Mouse (Mus musculus) liver, postnatal 0 days (tissue): ENCODE results near the gene Dlk2.

Experiments
- CTCF ChIP-seq: sonication (generic); IDR thresholded peaks from 2 replicates; pipeline ENCODE4 v1.5.1; 2016; ENCODE audit warnings: antibody characterized with exemption, low read depth
- EP300 ChIP-seq: IDR thresholded peaks from 2 replicates; pipeline ENCODE4 v1.6.1; 2016; ENCODE audit warnings: antibody characterized with exemption, low read depth, mild to moderate bottlenecking

DNA sequence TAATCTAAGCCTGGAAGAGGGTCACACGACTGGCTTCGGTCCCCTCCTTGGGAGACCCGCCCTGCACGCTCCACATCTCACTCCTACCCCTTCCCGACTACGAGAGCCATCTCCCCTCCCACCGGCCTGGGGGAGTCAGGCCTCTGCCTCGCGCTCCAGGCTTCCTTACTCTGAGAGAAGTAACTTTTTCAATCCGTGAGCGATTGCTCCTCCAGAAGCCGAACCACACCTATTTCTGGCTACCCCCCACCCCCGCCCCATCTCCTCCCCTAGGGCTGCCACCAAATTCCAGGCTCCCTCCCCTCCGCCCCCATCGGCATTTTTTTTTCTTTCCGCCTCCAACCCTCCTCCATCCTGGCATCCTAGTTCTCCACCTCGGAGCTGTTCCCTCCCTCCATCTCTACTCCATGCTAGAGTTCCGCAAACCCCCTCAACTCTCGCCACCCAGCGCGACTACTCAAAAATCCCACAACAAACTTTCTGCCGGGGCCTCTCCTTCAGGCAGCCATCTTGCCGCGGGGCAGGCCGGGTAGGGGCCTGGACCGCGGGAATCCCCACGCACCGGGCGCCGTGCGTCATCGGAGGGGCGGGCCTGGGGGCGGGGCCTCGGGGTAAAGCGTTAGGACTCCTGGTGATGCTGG is 14.6 kb upstream of the Dlk2 start, which contains the start of gene Tjap1:
- no peak for TF ChIP-seq CTCF
- TF ChIP-seq EP300, result no peak
